Mouse (Mus musculus): ENCODE results near the gene Hectd2. TPM values are rescaled to one million over a fixed set of nuclear protein-coding genes. Genes with fewer than 3 reads are reported as not detected.

The Hectd2 gene
- polyA plus RNA-seq, 1 experiment from 2014 or later, result 2.2 TPM

DNA sequence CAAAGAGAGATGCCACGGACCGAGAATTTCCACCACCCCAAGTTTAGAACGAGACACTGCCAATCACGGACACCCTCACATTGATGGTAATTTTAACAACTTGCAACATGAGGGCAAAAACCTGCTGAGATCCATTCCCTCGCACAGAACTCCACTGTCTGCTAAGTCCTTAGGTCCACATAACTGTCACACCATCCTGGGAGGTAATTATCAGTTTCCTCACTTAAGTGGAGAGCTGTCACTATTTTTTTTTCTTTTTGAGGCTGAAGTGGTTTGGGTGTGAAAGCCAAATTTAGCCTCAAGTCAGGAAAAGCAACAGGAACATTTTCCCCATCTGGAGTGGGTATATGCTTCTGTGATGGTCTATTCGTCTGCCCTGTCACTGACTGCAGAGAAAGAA is 110.0 kb downstream of the Hectd2 start:
- no peak for ATAC-seq (replicated peaks; ENCODE audit: low FRiP score)
- 85% methylated on average over 6 of the region's 6 CpGs for WGBS
- Histone ChIP-seq H3K4me1 (peaks cover 9% of the 10 kb centered on the region), H3K4me2 (no peak overlapping the region), H3K27me3 (no peaks in the 10 kb centered on the region), H3K27ac (no peak overlapping the region), H3K9ac (no peak overlapping the region), H3K9me3 (replicated peaks) (no peaks in the 10 kb centered on the region), H3K4me3 (replicated peaks) (no peak overlapping the region), H3K36me3 (no peaks in the 10 kb centered on the region)

DNA sequence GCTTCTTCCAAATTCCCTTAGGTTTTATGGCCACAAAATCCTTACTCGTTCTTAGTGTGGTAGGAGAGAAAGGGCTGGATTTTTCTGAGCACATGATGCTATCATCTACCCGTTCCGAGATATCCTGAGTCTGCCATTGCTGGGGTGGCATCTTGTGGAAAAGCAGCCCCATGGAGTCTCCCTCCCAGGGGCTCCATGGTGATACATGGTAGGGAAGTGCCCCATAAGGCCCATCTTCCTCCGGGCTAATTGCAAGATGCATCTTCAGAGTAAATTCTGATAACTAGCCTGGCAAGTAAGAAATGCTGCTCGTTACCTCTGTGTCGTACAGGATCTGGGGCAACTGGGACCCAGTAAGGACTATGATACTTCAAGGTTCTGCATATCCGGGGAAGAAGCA is 110.8 kb downstream of the Hectd2 start:
- no peak for ATAC-seq (replicated peaks; ENCODE audit: low FRiP score)
- H3K4me3 ChIP-seq (replicated peaks), result no peak overlapping the region
- no peaks in the 10 kb centered on the region for H3K36me3 ChIP-seq
- H3K9me3 ChIP-seq (replicated peaks), result no peaks in the 10 kb centered on the region
- no peak overlapping the region for H3K4me2 ChIP-seq
- no peak overlapping the region for H3K27ac ChIP-seq
- H3K4me1 ChIP-seq, result peaks cover 12% of the 10 kb centered on the region
- H3K27me3 ChIP-seq, result no peaks in the 10 kb centered on the region
- no peak overlapping the region for H3K9ac ChIP-seq
- 83% methylated on average over 7 of the region's 7 CpGs for WGBS

DNA sequence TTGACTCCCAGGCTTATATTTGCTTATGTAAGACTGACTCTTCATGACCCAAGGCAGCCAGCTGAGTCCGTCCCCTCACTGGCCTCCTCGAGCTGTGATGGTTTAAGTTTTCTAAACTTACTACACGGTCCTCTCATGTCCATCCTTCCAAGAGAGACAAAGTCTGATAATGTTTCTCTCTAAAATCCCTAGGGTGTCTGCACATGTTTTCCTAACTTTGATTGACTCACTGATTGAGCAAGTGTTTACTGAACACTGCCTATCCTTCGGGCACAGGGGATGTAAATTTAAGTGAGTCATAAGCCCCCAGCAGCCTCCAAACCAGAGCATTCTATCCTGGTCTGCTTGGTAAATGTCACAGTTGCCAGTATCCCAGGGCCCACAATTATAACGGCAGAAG is 111.2 kb downstream of the Hectd2 start:
- Histone ChIP-seq H3K36me3 (no peaks in the 10 kb centered on the region), H3K4me3 (replicated peaks) (no peak overlapping the region), H3K9me3 (replicated peaks) (no peaks in the 10 kb centered on the region), H3K27me3 (no peaks in the 10 kb centered on the region), H3K27ac (no peak overlapping the region), H3K4me2 (no peak overlapping the region), H3K9ac (no peak overlapping the region), H3K4me1 (peaks cover 15% of the 10 kb centered on the region)
- WGBS, result 42% methylated on average over 5 of the region's 5 CpGs
- ATAC-seq (replicated peaks; ENCODE audit: low FRiP score), result no peak

DNA sequence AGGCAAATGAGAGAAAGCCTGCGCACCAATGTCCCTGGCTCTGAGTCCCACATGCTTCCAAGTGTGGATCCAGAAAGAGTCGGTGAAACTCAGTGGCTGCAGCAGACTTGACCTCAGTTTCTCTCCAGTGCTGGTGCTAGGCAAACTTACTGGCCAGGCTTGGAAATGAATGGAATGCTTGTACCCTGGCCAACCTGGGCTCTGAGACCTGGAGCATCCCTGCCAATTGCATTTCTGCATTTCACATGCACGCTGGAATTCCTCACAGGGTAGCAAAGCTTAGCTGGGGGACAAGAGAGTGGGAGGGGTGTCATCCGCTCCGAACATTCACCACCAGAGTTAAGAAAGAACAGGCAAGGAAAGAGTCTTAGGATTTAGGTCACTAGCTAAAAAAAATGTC is 112.0 kb downstream of the Hectd2 start:
- WGBS, result 90% methylated on average over 5 of the region's 5 CpGs
- no peaks in the 10 kb centered on the region for H3K9me3 ChIP-seq (replicated peaks)
- H3K4me2 ChIP-seq, result no peak overlapping the region
- H3K4me3 ChIP-seq (replicated peaks), result no peak overlapping the region
- H3K36me3 ChIP-seq, result no peaks in the 10 kb centered on the region
- ATAC-seq (replicated peaks; ENCODE audit: low FRiP score), result no peak
- H3K27ac ChIP-seq, result no peak overlapping the region
- H3K4me1 ChIP-seq, result peaks cover 19% of the 10 kb centered on the region
- no peaks in the 10 kb centered on the region for H3K27me3 ChIP-seq
- H3K9ac ChIP-seq, result no peak overlapping the region

DNA sequence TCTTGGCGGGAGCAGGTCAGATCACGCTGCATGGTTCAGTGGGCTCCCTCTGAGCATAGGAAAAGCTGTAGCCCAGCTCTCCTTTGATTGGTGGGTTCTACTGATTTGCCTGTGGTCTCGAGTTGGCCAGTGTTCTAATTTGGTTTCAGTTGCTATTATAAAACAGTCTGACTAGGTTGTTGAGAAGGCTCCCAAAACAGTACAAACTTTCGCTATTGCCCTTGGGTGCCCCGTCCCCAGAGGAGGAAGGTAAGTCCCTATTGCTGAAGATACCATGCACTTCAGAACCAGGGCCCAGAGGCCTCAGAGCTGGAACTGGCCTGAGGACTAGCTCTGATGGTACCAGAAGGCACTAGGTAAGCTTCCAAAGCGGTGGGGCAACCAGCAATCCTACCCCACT is 112.9 kb downstream of the Hectd2 start:
- Histone ChIP-seq H3K27me3 (no peaks in the 10 kb centered on the region), H3K4me2 (no peak overlapping the region), H3K4me3 (replicated peaks) (no peak overlapping the region), H3K4me1 (peaks cover 19% of the 10 kb centered on the region), H3K27ac (no peak overlapping the region), H3K9ac (no peak overlapping the region), H3K9me3 (replicated peaks) (no peaks in the 10 kb centered on the region), H3K36me3 (no peaks in the 10 kb centered on the region)
- ATAC-seq (replicated peaks; ENCODE audit: low FRiP score), result no peak
- WGBS, result 80% methylated on average over 6 of the region's 6 CpGs

DNA sequence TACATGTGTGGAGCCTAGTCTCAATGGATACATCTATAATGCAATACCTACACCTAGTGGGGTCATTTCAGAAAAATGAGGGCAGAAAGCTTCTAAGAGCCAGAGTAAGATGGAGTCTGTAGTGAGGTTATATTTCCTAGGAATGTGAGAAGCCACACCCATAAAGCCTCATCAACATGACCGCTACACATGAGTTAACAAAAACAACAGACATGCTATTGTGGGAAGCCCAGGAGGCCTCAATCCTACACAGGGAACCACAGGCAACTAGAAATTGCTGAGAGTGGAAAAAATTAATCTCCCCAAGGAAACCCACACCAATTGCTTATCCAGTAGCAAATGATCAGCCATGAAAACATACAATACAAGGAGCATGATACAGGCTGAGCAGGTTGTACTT is 113.7 kb downstream of the Hectd2 start:
- peak; percentile 83 for ATAC-seq (replicated peaks; ENCODE audit: low FRiP score)
- H3K27ac ChIP-seq, result no peak overlapping the region
- peaks cover 19% of the 10 kb centered on the region for H3K4me1 ChIP-seq
- no peaks in the 10 kb centered on the region for H3K36me3 ChIP-seq
- 45% methylated on average over 1 of the region's 1 CpGs for WGBS
- no peak overlapping the region for H3K4me2 ChIP-seq
- no peak overlapping the region for H3K4me3 ChIP-seq (replicated peaks)
- no peak overlapping the region for H3K9ac ChIP-seq
- H3K27me3 ChIP-seq, result no peaks in the 10 kb centered on the region
- H3K9me3 ChIP-seq (replicated peaks), result no peaks in the 10 kb centered on the region

DNA sequence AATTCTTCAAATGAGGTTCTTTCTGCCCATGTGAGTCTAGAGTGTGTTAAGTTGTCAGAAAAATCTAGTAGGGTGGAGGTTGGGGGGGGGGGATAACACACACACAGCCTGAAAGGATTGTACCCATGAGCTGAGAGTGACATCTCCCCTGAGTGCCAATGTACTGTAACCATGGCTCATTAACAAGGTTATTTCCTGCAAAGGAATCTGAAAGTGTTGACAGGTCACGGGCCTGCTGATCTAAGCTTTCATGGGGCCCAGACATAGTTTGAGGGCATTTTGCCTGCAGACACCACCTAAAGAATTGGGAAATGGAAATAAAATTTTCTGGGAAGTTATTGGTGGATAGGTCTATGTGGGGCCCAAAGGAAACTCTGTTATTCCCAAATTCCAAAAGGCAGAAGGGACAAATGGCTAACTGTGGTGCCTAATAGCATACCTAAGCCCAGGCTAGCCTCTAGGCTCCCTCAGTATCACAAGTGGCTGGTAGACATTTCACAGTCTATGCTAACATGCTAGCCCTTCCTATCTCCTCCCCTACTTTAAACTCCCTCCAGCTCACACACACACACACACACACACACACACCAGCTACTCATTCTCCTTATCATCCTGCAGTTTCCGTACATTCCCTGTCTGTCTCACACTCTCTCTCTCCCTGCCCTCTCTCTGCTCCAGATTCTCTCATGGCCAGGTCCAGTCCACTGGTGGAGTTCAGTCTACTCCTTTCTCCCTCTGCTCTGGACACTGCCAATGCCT is 114.6 kb downstream of the Hectd2 start:
- Histone ChIP-seq H3K9me3 (replicated peaks) (no peaks in the 10 kb centered on the region), H3K9ac (no peak overlapping the region), H3K4me2 (no peak overlapping the region), H3K27ac (no peak overlapping the region), H3K36me3 (no peaks in the 10 kb centered on the region), H3K27me3 (no peaks in the 10 kb centered on the region), H3K4me1 (peaks cover 19% of the 10 kb centered on the region), H3K4me3 (replicated peaks) (no peak overlapping the region)
- WGBS, result 67% methylated on average over 2 of the region's 2 CpGs
- ATAC-seq (replicated peaks; ENCODE audit: low FRiP score), result no peak

DNA sequence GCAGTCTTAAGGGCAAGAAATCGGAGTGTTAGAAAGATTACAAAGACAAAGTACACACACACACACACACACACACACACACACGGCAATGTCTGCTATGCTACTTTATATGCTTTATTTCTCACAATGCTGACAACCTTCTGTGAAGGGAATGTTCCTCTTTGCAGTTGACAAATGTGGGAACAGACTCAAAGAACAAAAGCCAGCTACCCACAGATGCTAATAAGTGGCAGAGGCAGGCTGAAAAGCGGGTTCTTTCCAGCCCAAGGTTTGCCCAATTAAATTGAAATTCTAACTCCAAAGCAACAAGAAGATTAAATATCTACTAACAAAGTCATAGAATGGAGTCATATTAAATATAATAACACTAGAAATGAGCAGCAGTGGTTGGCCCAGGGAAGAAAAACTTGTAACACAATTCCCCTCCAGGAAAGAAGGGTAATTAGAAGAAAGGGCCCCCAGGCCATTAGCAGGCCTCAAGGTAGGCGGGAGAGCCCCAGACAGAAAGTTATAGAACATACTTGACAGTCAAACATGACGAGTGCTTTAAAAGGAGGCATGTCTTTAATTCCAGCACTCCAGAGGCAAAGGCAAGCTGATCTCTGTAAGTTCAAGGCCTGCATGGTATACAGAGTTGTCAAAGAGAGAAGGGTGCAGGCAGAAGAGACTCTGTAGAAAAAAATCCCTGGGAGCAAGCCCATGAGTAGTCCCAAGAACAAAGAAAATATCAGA is 115.4 kb downstream of the Hectd2 start:
- WGBS, result 68% methylated on average over 5 of the region's 5 CpGs
- ATAC-seq (replicated peaks; ENCODE audit: low FRiP score), result no peak
- H3K4me2 ChIP-seq, result no peak overlapping the region
- no peaks in the 10 kb centered on the region for H3K9me3 ChIP-seq (replicated peaks)
- H3K9ac ChIP-seq, result no peak overlapping the region
- H3K36me3 ChIP-seq, result no peaks in the 10 kb centered on the region
- H3K4me3 ChIP-seq (replicated peaks), result no peak overlapping the region
- H3K27ac ChIP-seq, result no peak overlapping the region
- no peaks in the 10 kb centered on the region for H3K27me3 ChIP-seq
- peaks cover 19% of the 10 kb centered on the region for H3K4me1 ChIP-seq

Other genes starting within 250 kb of the Hectd2 start
- 8.4 and 8.7 TPM in 2 replicates for gene Pcgf5, start 206.3 kb upstream of the Hectd2 start, polyA plus RNA-seq (2015; fragmentation: Nextera tagmentation; extraction: Ambion mirVana)
- 17.4 and 17.5 TPM in 2 replicates for gene Ppp1r3c, start 182.0 kb downstream of the Hectd2 start, polyA plus RNA-seq (2015; fragmentation: Nextera tagmentation; extraction: Ambion mirVana)

Measured in kidney, embryonic 15.5 days (tissue).